9 mouse cellular contexts compared by ENCODE assay signal in the genomic region with DNA sequence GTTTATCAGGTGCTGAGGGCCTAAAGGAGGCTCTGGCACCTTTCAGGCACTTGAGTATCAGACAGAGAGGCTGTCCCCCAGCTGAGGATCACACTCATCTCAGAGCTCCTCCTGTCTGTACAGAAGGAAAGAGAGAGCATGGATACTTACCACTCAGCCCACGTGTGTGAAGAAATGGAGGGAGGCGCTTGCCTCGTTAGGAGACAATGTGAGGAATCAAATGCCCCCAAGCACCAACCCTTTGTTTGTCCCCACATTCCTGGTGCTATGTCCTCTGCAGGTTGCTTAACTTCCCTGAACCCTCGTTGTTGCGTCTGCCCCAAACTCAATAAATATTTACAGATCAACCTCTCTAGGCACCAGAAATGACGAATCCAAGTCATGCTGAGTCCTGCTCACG. TPM values are rescaled to one million over a fixed set of nuclear protein-coding genes. Genes with fewer than 3 reads are reported as not detected.
DNase-seq lines count a peak whose midpoint lies in the region; ATAC-seq lines count a peak whose summit lies in the region.
"Had no signal": no experiment of that assay in that cellular context is flagged by ENCODE, and none has a peak within 500 bp of the region (broad histone marks: within the 10 kb centered on the region; RNA-seq: fewer than 3 reads in every experiment).

No protein-coding gene starts in this region.

- H3K4me1 ChIP-seq in heart, embryonic 12.5 days (replicated peaks) = peaks cover 77% of the 10 kb centered on the region
- H3K4me1 ChIP-seq in midbrain, embryonic 10.5 days = peaks cover 88% of the 10 kb centered on the region
- H3K4me1 ChIP-seq in midbrain, embryonic 14.5 days (ENCODE audit: control insufficient read depth, insufficient read depth, low read length) = peaks cover 62% of the 10 kb centered on the region
- H3K4me1 ChIP-seq in hindbrain, embryonic 14.5 days (replicated peaks; ENCODE audit: control insufficient read depth, insufficient read depth, low read length) = peaks cover 53% of the 10 kb centered on the region
- peaks cover 62% of the 10 kb centered on the region for H3K4me1 ChIP-seq in stomach, embryonic 15.5 days

- peaks cover 20% of the 10 kb centered on the region for H3K27me3 ChIP-seq in heart, embryonic 12.5 days (replicated peaks)
- peaks cover 51% of the 10 kb centered on the region for H3K27me3 ChIP-seq in midbrain, embryonic 10.5 days (ENCODE audit: low read depth, poor library complexity, severe bottlenecking)
- H3K27me3 ChIP-seq in midbrain, embryonic 14.5 days (ENCODE audit: control insufficient read depth, insufficient read depth, low read length) = peaks cover 19% of the 10 kb centered on the region
- H3K27me3 ChIP-seq in hindbrain, embryonic 14.5 days (ENCODE audit: control insufficient read depth, insufficient read depth, low read length) = peaks cover 28% of the 10 kb centered on the region
- no peaks in the 10 kb centered on the region for H3K27me3 ChIP-seq in stomach, embryonic 15.5 days (replicated peaks)

- H3K9ac ChIP-seq in heart, embryonic 12.5 days = peak overlapping the region; percentile 1; the same call in 1 of the 2 replicates
- no peak overlapping the region for H3K9ac ChIP-seq in midbrain, embryonic 14.5 days (replicated peaks; ENCODE audit: low read length)
- no peak overlapping the region for H3K9ac ChIP-seq in hindbrain, embryonic 14.5 days
- H3K9ac ChIP-seq in stomach, embryonic 15.5 days = no peak overlapping the region
- H3K9ac ChIP-seq: hindbrain, embryonic 15.5 days had no signal

- no peaks in the 10 kb centered on the region for H3K9me3 ChIP-seq in heart, embryonic 12.5 days (replicated peaks)
- H3K9me3 ChIP-seq in midbrain, embryonic 10.5 days (replicated peaks) = no peaks in the 10 kb centered on the region
- H3K9me3 ChIP-seq in midbrain, embryonic 14.5 days (ENCODE audit: control insufficient read depth, low read length) = no peaks in the 10 kb centered on the region
- H3K9me3 ChIP-seq in hindbrain, embryonic 14.5 days (ENCODE audit: control insufficient read depth, low read length) = no peaks in the 10 kb centered on the region
- H3K9me3 ChIP-seq in stomach, embryonic 15.5 days = no peaks in the 10 kb centered on the region
- H3K9me3 ChIP-seq: hindbrain, embryonic 15.5 days had no signal

- peak overlapping the region; percentile 88 for H3K4me2 ChIP-seq in heart, embryonic 12.5 days
- H3K4me2 ChIP-seq in midbrain, embryonic 14.5 days (ENCODE audit: low read length) = no peak overlapping the region
- peak overlapping the region; percentile 8; the same call in 1 of the 2 replicates for H3K4me2 ChIP-seq in hindbrain, embryonic 14.5 days (replicated peaks)
- no peak overlapping the region for H3K4me2 ChIP-seq in stomach, embryonic 15.5 days

- DNase-seq in heart, adult 18-20 months = no peak
- DNase-seq in midbrain, embryonic 10.5 days (ENCODE audit: low spot score) = no peak
- no peak for DNase-seq in midbrain, embryonic 14.5 days
- no peak for DNase-seq in hindbrain, embryonic 14.5 days (ENCODE audit: low spot score)
- DNase-seq in kidney, adult 9 months = no peak
- no peak for DNase-seq in kidney, adult 18-20 months

- ATAC-seq in heart, embryonic 12.5 days (ENCODE audit: insufficient number of reproducible peaks, low FRiP score) = no peak
- no peak for ATAC-seq in midbrain, embryonic 14.5 days (ENCODE audit: low FRiP score, low TSS enrichment)
- no peak for ATAC-seq in hindbrain, embryonic 14.5 days (ENCODE audit: low FRiP score)
- ATAC-seq in stomach, embryonic 15.5 days (ENCODE audit: insufficient read depth, low FRiP score, low read depth) = no peak

- WGBS in heart, embryonic 12.5 days = 30% methylated on average over 7 of the region's 7 CpGs
- 15% methylated on average over 7 of the region's 7 CpGs for WGBS in midbrain, embryonic 10.5 days
- 26% methylated on average over 7 of the region's 7 CpGs for WGBS in midbrain, embryonic 14.5 days
- 25% methylated on average over 7 of the region's 7 CpGs for WGBS in hindbrain, embryonic 14.5 days
- WGBS in stomach, embryonic 15.5 days = 44% methylated on average over 7 of the region's 7 CpGs

- peaks cover 7% of the 10 kb centered on the region; the same call in 1 of the 2 replicates for H3K36me3 ChIP-seq in heart, embryonic 12.5 days
- peaks cover 20% of the 10 kb centered on the region for H3K36me3 ChIP-seq in midbrain, embryonic 10.5 days
- H3K36me3 ChIP-seq in midbrain, embryonic 14.5 days (ENCODE audit: control insufficient read depth, insufficient read depth, low read length) = no peaks in the 10 kb centered on the region
- H3K36me3 ChIP-seq in hindbrain, embryonic 14.5 days (replicated peaks; ENCODE audit: control insufficient read depth, insufficient read depth) = no peaks in the 10 kb centered on the region
- H3K36me3 ChIP-seq in stomach, embryonic 15.5 days = 0 out of 2 replicates have a peak, but pooled peaks cover 3% of the 10 kb centered on the region
- H3K36me3 ChIP-seq: hindbrain, embryonic 15.5 days had no signal

- no peak overlapping the region for H3K4me3 ChIP-seq in heart, embryonic 12.5 days
- peak overlapping the region; percentile 88 for H3K4me3 ChIP-seq in midbrain, embryonic 10.5 days
- H3K4me3 ChIP-seq in midbrain, embryonic 14.5 days (replicated peaks; ENCODE audit: low read depth, low read length) = no peak overlapping the region
- no peak overlapping the region for H3K4me3 ChIP-seq in hindbrain, embryonic 14.5 days (replicated peaks; ENCODE audit: low read length)
- H3K4me3 ChIP-seq in stomach, embryonic 15.5 days (replicated peaks) = no peak overlapping the region
- H3K4me3 ChIP-seq: hindbrain, embryonic 15.5 days had no signal

- H3K27ac ChIP-seq in heart, embryonic 12.5 days (ENCODE audit: poor library complexity, severe bottlenecking) = 0 out of 2 replicates have a peak overlapping the region, but pooled peaks have one; percentile 36
- peak overlapping the region; percentile 84 for H3K27ac ChIP-seq in midbrain, embryonic 10.5 days (replicated peaks)
- H3K27ac ChIP-seq in midbrain, embryonic 14.5 days (replicated peaks; ENCODE audit: low read depth, low read length) = no peak overlapping the region
- H3K27ac ChIP-seq in hindbrain, embryonic 14.5 days = no peak overlapping the region
- H3K27ac ChIP-seq in stomach, embryonic 15.5 days = peak overlapping the region; percentile 45; the same call in 1 of the 2 replicates

RNA-seq across cellular contexts. Expression of a gene that starts 4.8 kb away (rescaled TPM):
- polyA plus RNA-seq in heart, embryonic 12.5 days (2016; fragmentation: Nextera tagmentation; extraction: Ambion mirVana) = 7.1 and 8.0 TPM in 2 replicates
- 1 to 10 TPM; 3.2 to 3.5 TPM for total RNA-seq in heart, adult 18-20 months (2021)
- polyA plus RNA-seq in midbrain, embryonic 10.5 days (2016; fragmentation: Nextera tagmentation; extraction: Ambion mirVana) = 14.1 and 14.3 TPM in 2 replicates
- polyA plus RNA-seq in midbrain, embryonic 14.5 days (2014; fragmentation: Nextera tagmentation; extraction: Ambion mirVana) = 4.3 and 7.2 TPM in 2 replicates
- polyA plus RNA-seq in hindbrain, embryonic 14.5 days (2014; fragmentation: Nextera tagmentation; extraction: Ambion mirVana) = 2.9 and 3.0 TPM in 2 replicates
- 16.0 and 18.5 TPM in 2 replicates for polyA plus RNA-seq in stomach, embryonic 15.5 days (2015; fragmentation: Nextera tagmentation; extraction: Ambion mirVana)

RNA-seq across cellular contexts. Expression of a gene that starts 21.0 kb away (rescaled TPM):
- polyA plus RNA-seq in heart, embryonic 12.5 days (2016; fragmentation: Nextera tagmentation; extraction: Ambion mirVana) = 28.9 and 29.6 TPM in 2 replicates
- total RNA-seq in heart, adult 18-20 months (2021) = 10 to 100 TPM; 17.0 to 18.8 TPM
- polyA plus RNA-seq in midbrain, embryonic 10.5 days (2016; fragmentation: Nextera tagmentation; extraction: Ambion mirVana) = 45.0 and 46.3 TPM in 2 replicates
- polyA plus RNA-seq in midbrain, embryonic 14.5 days (2014; fragmentation: Nextera tagmentation; extraction: Ambion mirVana) = 47.9 and 51.4 TPM in 2 replicates
- polyA plus RNA-seq in hindbrain, embryonic 14.5 days (2014; fragmentation: Nextera tagmentation; extraction: Ambion mirVana) = 48.1 and 56.4 TPM in 2 replicates
- polyA plus RNA-seq in stomach, embryonic 15.5 days (2015; fragmentation: Nextera tagmentation; extraction: Ambion mirVana) = 31.7 and 34.6 TPM in 2 replicates

Comparison
In these comparisons a context has a peak if more than half of its experiments do, and no peak if none do; other contexts are left out.
1. H3K27ac ChIP-seq: peak in heart, embryonic 12.5 days (single experiment), midbrain, embryonic 10.5 days (single experiment) and stomach, embryonic 15.5 days (single experiment); none in midbrain, embryonic 14.5 days (single experiment) and hindbrain, embryonic 14.5 days (single experiment).
2. H3K4me2 ChIP-seq: peak in heart, embryonic 12.5 days (single experiment) and hindbrain, embryonic 14.5 days (single experiment); none in midbrain, embryonic 14.5 days (single experiment) and stomach, embryonic 15.5 days (single experiment).